Mouse (Mus musculus) ES-Bruce4 (cell line): ENCODE data around the gene Ndufb8. TPM values are rescaled to one million over a fixed set of nuclear protein-coding genes. Genes with fewer than 3 reads are reported as not detected.

Source experiments
- H3K27ac ChIP-seq: 2 replicates; pipeline ENCODE4 v1.5.1; 2012; ENCODE audit warnings: low read length, inconsistent platforms; ENCODE audit not compliant: insufficient read depth
- H3K27me3 ChIP-seq: 2 replicates; pipeline ENCODE4 v1.6.1; 2012; ENCODE audit warnings: mild to moderate bottlenecking, low read length, inconsistent platforms; ENCODE audit not compliant: control insufficient read depth, poor library complexity, insufficient read depth, severe bottlenecking
- H3K36me3 ChIP-seq: 2 replicates; pipeline ENCODE4 v1.6.1; 2012; ENCODE audit warnings: inconsistent platforms, mild to moderate bottlenecking, low read length, moderate library complexity; ENCODE audit not compliant: control insufficient read depth, poor library complexity, insufficient read depth, severe bottlenecking
- H3K4me1 ChIP-seq: one replicate; pipeline ENCODE4 v1.8.1; 2011; ENCODE audit warnings: low read length; ENCODE audit not compliant: control insufficient read depth, insufficient read depth
- H3K4me3 ChIP-seq: 2 replicates; pipeline ENCODE4 v1.5.1; 2011; ENCODE audit warnings: low read depth, mild to moderate bottlenecking, low read length
- H3K9ac ChIP-seq: 2 replicates; pipeline ENCODE4 v1.6.1; 2012; ENCODE audit warnings: low read depth, mild to moderate bottlenecking, inconsistent platforms; ENCODE audit not compliant: poor library complexity, severe bottlenecking
- H3K9me3 ChIP-seq: replicated peaks from 2 replicates; pipeline ENCODE4 v1.6.1; 2012; ENCODE audit warnings: mild to moderate bottlenecking, low read length, inconsistent platforms; ENCODE audit not compliant: control insufficient read depth, poor library complexity, insufficient read depth, severe bottlenecking
- CTCF ChIP-seq: IDR thresholded peaks from one replicate; pipeline ENCODE4 v1.8.1; 2011; ENCODE audit warnings: low read depth, low read length
- EP300 ChIP-seq: IDR thresholded peaks from 2 replicates; pipeline ENCODE4 v1.6.1; 2011; ENCODE audit warnings: low read depth, low read length; ENCODE audit not compliant: insufficient read depth
- POLR2A ChIP-seq: IDR thresholded peaks from one replicate; pipeline ENCODE4 v1.8.1; 2011; ENCODE audit warnings: low read length; ENCODE audit not compliant: insufficient read depth
- polyA plus RNA-seq: library from polyadenylated mRNA; stranded (reverse); fragments of >200 nt; gene quantifications from 2 replicates; pipeline ENCODE4 v1.2.4, GENCODE M21; 2011; ENCODE audit warnings: low read depth; ENCODE audit not compliant: missing spikeins, insufficient read depth, insufficient read length

Ndufb8 gene
- polyA plus RNA-seq, 1 experiment, result 181 TPM

DNA sequence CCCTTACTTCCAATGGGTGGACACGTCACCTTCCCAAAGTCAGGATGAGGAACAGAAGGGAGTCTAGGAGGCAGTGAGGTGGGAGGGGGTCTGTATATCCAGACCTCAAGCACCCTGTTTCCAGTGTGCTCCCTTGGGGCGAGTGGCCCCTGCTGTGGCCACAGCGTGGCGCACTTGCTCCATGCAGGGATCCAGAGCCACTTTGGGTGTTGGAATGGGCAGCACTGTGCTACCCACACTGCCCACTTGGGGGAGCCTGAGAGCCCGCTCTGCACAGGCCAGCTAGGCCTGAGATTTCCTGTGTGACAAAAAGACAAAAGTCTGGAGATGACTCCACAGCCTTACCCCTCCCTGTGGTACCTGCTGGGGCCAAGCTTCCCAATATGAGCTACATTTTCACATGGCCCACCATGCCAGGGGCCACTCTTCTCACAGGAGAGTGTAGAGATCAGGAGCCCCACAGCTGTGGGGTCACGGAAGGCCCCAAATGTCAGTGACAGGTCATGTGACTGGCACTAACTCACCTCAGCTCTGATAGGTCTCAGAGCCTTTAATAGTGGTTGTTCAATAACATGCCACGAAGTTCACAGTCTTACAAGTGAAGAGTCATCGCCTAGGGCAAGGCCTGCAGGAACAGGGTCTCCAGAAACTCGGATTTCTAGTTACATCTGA, 27.5 kb upstream of the Ndufb8 start:
- TF ChIP-seq CTCF (peak; percentile 100), EP300 (no peak; the same call in 1 of the 2 replicates)
- H3K27me3 ChIP-seq, result no peaks in the 10 kb centered on the region
- no peak overlapping the region for H3K9ac ChIP-seq
- H3K4me1 ChIP-seq, result no peaks in the 10 kb centered on the region
- no peaks in the 10 kb centered on the region for H3K36me3 ChIP-seq
- H3K9me3 ChIP-seq, result no peaks in the 10 kb centered on the region
- no peak overlapping the region for H3K4me3 ChIP-seq
- H3K27ac ChIP-seq, result no peak overlapping the region

DNA sequence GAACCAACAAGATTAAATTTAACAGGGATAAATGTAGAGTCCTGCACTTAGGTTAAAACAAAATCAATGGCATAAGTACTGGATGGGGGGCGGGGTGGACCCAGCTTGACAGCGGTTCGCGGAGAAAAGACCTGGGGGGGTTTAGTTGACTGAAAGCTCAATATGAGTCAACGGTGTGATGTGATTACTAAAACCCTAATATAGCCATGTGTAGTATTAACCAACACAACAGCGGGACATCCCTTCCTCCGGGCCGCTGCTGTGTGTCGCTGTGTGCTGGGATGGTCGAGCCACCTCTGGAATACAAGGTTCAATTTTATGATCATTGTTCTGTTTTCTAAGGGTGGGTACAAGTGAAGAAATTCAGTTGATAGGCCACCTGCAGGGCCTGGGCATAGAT, 26.9 kb upstream of the Ndufb8 start:
- Histone ChIP-seq H3K9ac (no peak overlapping the region), H3K9me3 (no peaks in the 10 kb centered on the region), H3K4me1 (no peaks in the 10 kb centered on the region), H3K36me3 (no peaks in the 10 kb centered on the region), H3K27me3 (no peaks in the 10 kb centered on the region), H3K4me3 (no peak overlapping the region), H3K27ac (no peak overlapping the region)
- TF ChIP-seq POLR2A, result no peak
- no peak for TF ChIP-seq EP300
- TF ChIP-seq CTCF, result no peak

DNA sequence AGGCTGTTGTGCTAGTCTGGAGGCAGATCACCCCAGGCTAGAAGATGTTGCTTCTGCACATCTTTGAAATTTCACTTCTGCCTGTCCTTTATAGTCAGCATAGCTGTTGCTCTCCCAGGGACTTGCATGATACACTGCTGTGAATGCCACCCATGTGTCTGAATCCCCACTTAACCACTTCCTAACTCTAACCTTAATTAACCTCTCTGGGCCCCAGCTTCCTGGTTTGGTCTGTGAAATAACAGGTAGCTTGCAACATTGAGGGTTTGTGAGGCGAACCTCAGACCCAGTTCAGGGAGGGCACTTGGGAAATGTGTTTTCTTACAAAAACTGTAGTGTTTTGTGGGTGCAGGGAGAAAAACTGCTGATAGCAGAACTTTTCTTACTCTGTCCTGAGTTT, 22.8 kb upstream of the Ndufb8 start:
- TF ChIP-seq POLR2A (no peak), EP300 (no peak), CTCF (no peak)

DNA sequence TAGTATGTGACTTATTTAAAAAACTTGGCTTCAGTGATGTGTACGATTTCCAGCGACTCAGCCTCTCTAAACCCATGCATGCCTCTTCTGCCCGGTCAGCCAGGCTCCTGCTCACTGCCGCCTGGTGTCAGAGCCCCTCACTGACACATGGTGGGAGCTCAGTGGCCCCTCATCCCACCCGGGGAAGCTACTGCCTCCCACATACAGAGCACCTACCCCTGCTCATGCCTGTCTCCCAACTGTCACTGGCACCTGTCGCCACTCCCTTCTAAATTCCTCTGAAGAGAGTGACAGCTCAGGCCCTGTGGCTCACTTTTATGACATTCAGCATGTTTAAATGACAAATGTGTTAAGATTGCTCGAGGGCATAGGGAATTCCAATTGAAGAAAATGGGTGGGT, 21.0 kb upstream of the Ndufb8 start:
- H3K36me3 ChIP-seq, result peaks cover 3% of the 10 kb centered on the region; the same call in 1 of the 2 replicates
- no peaks in the 10 kb centered on the region for H3K27me3 ChIP-seq
- no peaks in the 10 kb centered on the region for H3K9me3 ChIP-seq
- H3K9ac ChIP-seq, result no peak overlapping the region
- no peak overlapping the region for H3K4me3 ChIP-seq
- H3K27ac ChIP-seq, result no peak overlapping the region
- no peaks in the 10 kb centered on the region for H3K4me1 ChIP-seq
- TF ChIP-seq POLR2A, result no peak
- no peak for TF ChIP-seq EP300
- no peak for TF ChIP-seq CTCF

More for the DNA sequence above, 22.8 kb upstream of the Ndufb8 start:
- Histone ChIP-seq H3K4me1 (no peaks in the 10 kb centered on the region), H3K27ac (no peak overlapping the region), H3K4me3 (no peak overlapping the region), H3K36me3 (no peaks in the 10 kb centered on the region; the same call in 1 of the 2 replicates), H3K27me3 (no peaks in the 10 kb centered on the region), H3K9me3 (no peaks in the 10 kb centered on the region), H3K9ac (no peak overlapping the region)

GRCm38 (mm10) chr19:44567763-44568162, 12.5 kb upstream of the Ndufb8 start:
- no peak for TF ChIP-seq CTCF
- TF ChIP-seq EP300, result no peak
- TF ChIP-seq POLR2A, result no peak
- H3K36me3 ChIP-seq, result peaks cover 32% of the 10 kb centered on the region
- H3K27ac ChIP-seq, result no peak overlapping the region
- no peaks in the 10 kb centered on the region for H3K27me3 ChIP-seq
- H3K9ac ChIP-seq, result no peak overlapping the region
- no peaks in the 10 kb centered on the region for H3K9me3 ChIP-seq
- no peaks in the 10 kb centered on the region for H3K4me1 ChIP-seq
- H3K4me3 ChIP-seq, result no peak overlapping the region

GRCm38 (mm10) chr19:44564006-44564405, 8.8 kb upstream of the Ndufb8 start:
- Histone ChIP-seq H3K9me3 (no peaks in the 10 kb centered on the region), H3K36me3 (peaks cover 19% of the 10 kb centered on the region), H3K9ac (no peak overlapping the region), H3K27ac (no peak overlapping the region), H3K4me3 (no peak overlapping the region), H3K4me1 (no peaks in the 10 kb centered on the region), H3K27me3 (no peaks in the 10 kb centered on the region)
- TF ChIP-seq CTCF, result no peak
- no peak for TF ChIP-seq EP300
- TF ChIP-seq POLR2A, result no peak
